Mouse (Mus musculus) megakaryocyte, embryonic 14.5 days (primary cell): ENCODE data around the gene Crygb. TPM values are rescaled to one million over a fixed set of nuclear protein-coding genes. Genes with fewer than 3 reads are reported as not detected.

Experiments
- H3K27me3 ChIP-seq: replicated peaks from 2 replicates; pipeline ENCODE3; 2012; ENCODE audit warnings: inconsistent platforms
- H3K36me3 ChIP-seq: replicated peaks from 2 replicates; pipeline ENCODE3; 2012; ENCODE audit warnings: low read length, inconsistent platforms, mixed read lengths
- H3K4me1 ChIP-seq: 2 replicates; pipeline ENCODE4 v1.6.1; 2012; ENCODE audit warnings: inconsistent platforms
- H3K4me3 ChIP-seq: replicated peaks from 2 replicates; pipeline ENCODE3; 2012; ENCODE audit warnings: moderate library complexity, mild to moderate bottlenecking, inconsistent platforms
- H3K9me3 ChIP-seq: 2 replicates; pipeline ENCODE4 v1.6.1; 2012; ENCODE audit warnings: inconsistent platforms
- FLI1 ChIP-seq: IDR thresholded peaks from 2 replicates; pipeline ENCODE4 v1.6.1; 2012; ENCODE audit warnings: low read length, inconsistent platforms, mixed read lengths
- GATA1 ChIP-seq: IDR thresholded peaks from 3 replicates; pipeline ENCODE4 v1.6.1; 2012; ENCODE audit warnings: mixed read lengths, low read length, inconsistent platforms, borderline replicate concordance
- polyA plus RNA-seq: library from polyadenylated mRNA; stranded (reverse); fragments of >175 nt; gene quantifications from 2 replicates; pipeline ENCODE4 v1.2.3, GENCODE M21; 2012; ENCODE audit warnings: low replicate concordance; ENCODE audit not compliant: insufficient read depth

Crygb gene
- polyA plus RNA-seq, 1 experiment, result not detected

DNA sequence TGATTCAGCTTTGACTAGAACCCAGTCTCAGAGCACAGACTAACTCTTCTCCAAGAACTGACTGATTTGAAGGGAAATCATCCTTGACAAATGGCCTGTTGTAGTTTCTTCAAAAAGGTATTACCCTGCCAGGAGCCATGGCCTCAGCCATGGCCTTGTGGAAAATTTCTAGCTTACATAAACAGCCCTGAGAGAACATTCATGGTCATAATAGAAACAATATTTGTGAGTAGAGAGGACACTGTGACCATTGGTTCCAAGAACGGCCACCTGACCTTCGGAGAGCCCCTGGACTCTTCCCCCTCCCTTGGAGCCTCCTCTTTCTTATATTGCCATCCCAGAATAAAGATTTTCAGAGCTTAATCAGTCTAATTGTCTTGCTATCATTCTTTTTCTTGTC, 38.7 kb downstream of the Crygb start:
- no peak for TF ChIP-seq FLI1
- no peak for TF ChIP-seq GATA1
- Histone ChIP-seq H3K36me3 (no peaks in the 10 kb centered on the region), H3K4me3 (no peak overlapping the region), H3K9me3 (no peaks in the 10 kb centered on the region), H3K4me1 (peaks cover 8% of the 10 kb centered on the region; the same call in 1 of the 2 replicates), H3K27me3 (peaks cover 4% of the 10 kb centered on the region)

DNA sequence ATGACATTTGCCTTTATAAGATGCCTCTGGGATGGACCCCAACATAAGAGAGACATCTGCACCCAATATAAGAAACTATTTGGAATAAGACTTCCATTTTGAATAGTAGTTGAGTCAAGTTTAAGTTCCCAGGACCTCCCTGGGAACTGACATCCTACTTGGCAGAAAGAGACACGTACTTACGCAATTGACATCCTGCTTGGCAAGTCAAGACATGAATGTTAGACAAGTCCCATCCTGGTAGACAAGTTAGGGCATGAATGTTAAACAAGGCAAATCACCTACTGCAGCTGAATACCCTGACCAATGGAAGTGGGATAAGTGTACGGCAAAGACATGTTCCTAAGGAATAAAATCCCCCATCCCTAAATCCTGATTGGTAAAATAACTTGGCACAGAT, 40.3 kb downstream of the Crygb start:
- peaks cover 4% of the 10 kb centered on the region; the same call in 1 of the 2 replicates for H3K4me1 ChIP-seq
- H3K9me3 ChIP-seq, result no peaks in the 10 kb centered on the region
- TF ChIP-seq GATA1 (no peak), FLI1 (no peak)
- H3K27me3 ChIP-seq, result peaks cover 4% of the 10 kb centered on the region
- H3K4me3 ChIP-seq, result no peak overlapping the region
- H3K36me3 ChIP-seq, result no peaks in the 10 kb centered on the region

DNA sequence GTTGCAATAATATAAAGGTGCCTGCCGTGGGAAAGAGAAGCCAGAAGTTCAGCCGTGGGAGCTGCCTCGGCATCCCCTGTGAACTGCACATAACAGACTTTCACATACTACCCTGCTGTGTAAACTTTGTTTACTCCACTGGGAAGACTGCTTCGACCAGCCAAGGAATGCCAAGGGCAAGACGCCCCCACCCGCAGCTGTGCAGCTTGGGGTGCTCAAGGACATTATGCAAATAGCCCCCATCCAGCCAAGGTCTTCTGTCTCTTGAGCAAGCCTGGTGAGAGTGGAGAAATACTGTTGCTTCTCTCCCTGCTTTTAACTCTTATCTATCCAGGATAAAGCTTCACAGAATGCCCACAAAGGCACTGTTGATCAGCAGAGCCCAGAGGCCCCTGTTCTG, 41.3 kb downstream of the Crygb start:
- Histone ChIP-seq H3K27me3 (peaks cover 4% of the 10 kb centered on the region), H3K9me3 (no peaks in the 10 kb centered on the region), H3K4me3 (no peak overlapping the region), H3K4me1 (peaks cover 4% of the 10 kb centered on the region; the same call in 1 of the 2 replicates), H3K36me3 (no peaks in the 10 kb centered on the region)
- TF ChIP-seq GATA1 (no peak), FLI1 (no peak)

DNA sequence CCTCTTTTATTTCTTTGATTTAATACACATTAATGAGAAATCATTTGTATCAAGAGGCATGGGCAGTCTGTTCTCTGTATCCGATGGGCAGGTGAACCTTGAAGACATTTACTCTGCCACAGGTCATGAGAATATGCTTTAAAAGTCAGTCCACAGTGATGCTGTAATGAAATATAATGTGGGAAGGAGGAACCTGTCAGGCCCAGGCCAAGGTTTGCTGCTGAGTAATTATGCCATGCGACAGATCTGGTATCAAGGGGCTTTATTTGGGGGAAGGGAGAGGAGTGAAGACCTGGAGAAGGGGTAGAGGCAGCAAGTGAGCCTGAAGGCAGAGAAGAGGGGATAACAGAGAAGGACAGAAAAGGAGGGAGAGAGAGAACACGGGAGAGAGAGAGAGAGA, 42.4 kb downstream of the Crygb start:
- no peaks in the 10 kb centered on the region for H3K9me3 ChIP-seq

DNA sequence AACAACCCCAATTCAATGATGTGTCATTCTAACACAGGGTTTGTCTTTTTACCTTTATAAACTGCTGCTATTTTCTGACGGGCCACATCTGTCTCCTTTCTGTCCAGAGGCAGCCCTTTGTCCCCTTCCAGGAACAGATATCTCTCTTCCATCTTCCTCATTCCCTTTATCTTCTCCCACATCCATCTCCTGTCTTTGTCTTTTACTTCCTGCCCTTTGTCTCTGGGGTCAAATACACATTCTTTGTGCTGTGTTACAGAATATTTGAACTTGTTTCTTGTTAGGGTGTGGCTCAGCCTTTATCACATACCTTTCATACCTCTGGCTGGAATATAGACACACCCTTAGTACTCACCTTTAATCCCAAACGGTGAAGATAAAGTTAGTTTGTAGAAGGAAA, 44.5 kb downstream of the Crygb start:
- H3K27me3 ChIP-seq, result no peaks in the 10 kb centered on the region
- no peaks in the 10 kb centered on the region for H3K9me3 ChIP-seq
- H3K4me1 ChIP-seq, result peaks cover 4% of the 10 kb centered on the region; the same call in 1 of the 2 replicates
- TF ChIP-seq FLI1 (no peak), GATA1 (no peak)
- no peaks in the 10 kb centered on the region for H3K36me3 ChIP-seq
- no peak overlapping the region for H3K4me3 ChIP-seq

More for the DNA sequence above, 42.4 kb downstream of the Crygb start:
- Histone ChIP-seq H3K36me3 (no peaks in the 10 kb centered on the region), H3K4me3 (no peak overlapping the region), H3K27me3 (peaks cover 2% of the 10 kb centered on the region), H3K4me1 (peaks cover 4% of the 10 kb centered on the region; the same call in 1 of the 2 replicates)
- TF ChIP-seq GATA1 (no peak), FLI1 (no peak)

DNA sequence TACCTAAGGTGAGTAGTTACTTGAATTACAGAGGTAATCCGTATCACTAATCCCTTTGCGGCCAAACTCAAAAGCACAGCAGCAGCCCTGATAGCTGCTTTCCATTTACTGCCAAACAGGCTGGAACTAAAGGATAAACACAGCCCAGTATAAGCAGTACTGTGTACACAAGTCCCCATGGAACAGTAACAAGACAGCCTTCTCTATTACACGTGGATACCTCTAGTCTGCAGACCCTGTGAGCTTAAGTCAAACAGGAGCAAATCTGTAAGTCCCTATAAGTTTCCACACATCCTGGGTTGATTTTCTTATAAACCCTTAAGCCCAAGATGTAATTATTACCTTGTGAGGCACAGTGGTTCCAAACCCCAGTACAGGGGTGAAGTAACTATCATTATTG, 46.6 kb downstream of the Crygb start:
- H3K4me1 ChIP-seq, result no peaks in the 10 kb centered on the region
- H3K36me3 ChIP-seq, result no peaks in the 10 kb centered on the region
- no peaks in the 10 kb centered on the region for H3K9me3 ChIP-seq
- H3K4me3 ChIP-seq, result no peak overlapping the region
- H3K27me3 ChIP-seq, result no peaks in the 10 kb centered on the region
- TF ChIP-seq GATA1 (no peak), FLI1 (no peak)

DNA sequence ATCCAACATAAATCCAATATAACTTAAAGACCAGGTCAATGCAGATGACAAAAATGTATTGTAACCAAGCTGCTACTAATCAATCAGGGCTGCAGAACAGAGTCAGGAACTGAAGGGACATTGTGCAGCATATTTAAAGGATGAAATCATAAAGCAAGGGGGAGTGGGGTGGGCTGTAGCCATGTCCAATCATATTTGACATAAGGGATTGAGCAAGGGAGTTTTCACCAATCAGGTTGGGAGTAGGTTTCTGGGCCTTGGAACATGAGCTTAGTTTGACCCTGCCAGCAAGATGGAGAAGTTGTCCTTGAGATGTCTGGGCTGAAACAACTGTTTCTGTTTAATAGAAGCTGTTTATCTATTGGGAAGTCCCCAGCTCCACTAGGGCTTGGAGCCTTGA, 49.4 kb downstream of the Crygb start, which contains the start of gene Akr1cl:
Akr1cl (minus strand) TSS at position 119 of the 400 bp plus-strand sequence.
- no peaks in the 10 kb centered on the region for H3K36me3 ChIP-seq
- H3K4me3 ChIP-seq, result no peak within 1 kb of the TSS
- no peaks in the 10 kb centered on the region for H3K4me1 ChIP-seq
- TF ChIP-seq FLI1, result no peak
- no peak for TF ChIP-seq GATA1
- no peaks in the 10 kb centered on the region for H3K27me3 ChIP-seq
- no peaks in the 10 kb centered on the region for H3K9me3 ChIP-seq

Other genes starting within 250 kb of the Crygb start
- gene Plekhm3, start 125.5 kb downstream of the Crygb start, polyA plus RNA-seq, result 0.89 TPM in 1 of 2 replicates, not detected in the other
- not detected in 2 replicates for gene Akr1cl, start 49.5 kb downstream of the Crygb start, polyA plus RNA-seq
- gene Cryge, start 31.1 kb downstream of the Crygb start, polyA plus RNA-seq, result not detected in 2 replicates
- not detected in 2 replicates for gene Crygd, start 18.8 kb downstream of the Crygb start, polyA plus RNA-seq
- gene Crygc, start 8.6 kb downstream of the Crygb start, polyA plus RNA-seq, result not detected in 2 replicates
- gene Cryga, start 21.1 kb upstream of the Crygb start, polyA plus RNA-seq, result not detected in 2 replicates
- not detected in 2 replicates for gene Gm28845, start 37.3 kb upstream of the Crygb start, polyA plus RNA-seq
- not detected in 2 replicates for gene D630023F18Rik, start 40.9 kb upstream of the Crygb start, polyA plus RNA-seq
- gene Idh1, start 104.2 kb upstream of the Crygb start, polyA plus RNA-seq, result 3.3 TPM in 1 of 2 replicates, not detected in the other
- gene Pikfyve, start 104.4 kb upstream of the Crygb start, polyA plus RNA-seq, result 1.6 and 2.6 TPM in 2 replicates
- not detected in 2 replicates for gene Pth2r, start 199.8 kb upstream of the Crygb start, polyA plus RNA-seq